Mouse (Mus musculus) CD8-positive naive resting alpha-beta T cell, adult 2 months (primary cell): ENCODE data around the gene Homer1.

Experiments used
- DNase-seq, 2 experiments: peaks; one replicate each; pipeline ENCODE4 v3.0.0; 2022; ENCODE audit warnings: low read depth in 2 of 2, low spot score in 2 of 2

Homer1 gene

DNA sequence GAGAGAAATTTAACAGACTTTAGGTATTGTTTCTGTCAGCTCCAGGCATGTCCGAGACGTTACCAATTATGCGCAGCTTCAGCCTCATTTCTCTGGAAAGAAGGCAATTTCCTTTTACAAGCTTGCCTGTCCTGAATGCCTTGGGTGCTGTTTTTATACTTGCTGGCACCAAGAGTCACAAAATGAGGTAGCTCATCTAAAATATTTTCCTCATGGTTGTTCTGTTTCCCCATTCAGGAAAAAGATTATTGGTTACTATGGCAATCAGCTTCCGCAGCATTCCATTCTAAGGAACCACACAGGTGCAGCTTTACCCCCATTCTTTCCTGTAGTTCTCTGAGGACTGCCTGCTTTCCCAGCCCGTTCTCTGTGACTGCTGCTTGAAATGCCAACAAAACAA, at the start of gene Homer1:
Gene Homer1, plus strand, starts transcription at position 320 of the 400 bp plus-strand sequence.
- DNase-seq: no peak

DNA sequence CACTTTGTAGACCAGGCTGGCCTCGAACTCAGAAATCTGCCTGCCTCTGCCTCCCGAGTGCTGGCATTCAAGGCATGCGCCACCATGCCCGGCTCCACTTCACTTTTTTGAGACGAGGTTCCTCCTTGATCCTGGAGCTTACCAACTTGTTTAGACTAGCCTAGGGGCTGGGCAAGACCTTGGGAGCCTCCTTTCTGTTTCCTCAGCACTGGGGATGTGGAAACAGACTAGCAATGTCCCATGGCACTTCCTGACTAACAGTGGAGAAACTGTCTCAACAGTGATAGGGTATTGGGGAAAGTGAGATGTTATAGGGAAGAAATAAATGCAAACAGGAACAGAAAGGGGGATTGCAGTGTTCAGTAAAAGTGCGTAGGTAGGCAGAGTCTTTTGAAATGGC, 47.7 kb upstream of the Homer1 start:
- no peak for DNase-seq

- DNase-seq: no peak
Observed at GRCm38 (mm10) chr13:93252175-93252574, 47.3 kb upstream of the Homer1 start.

DNA sequence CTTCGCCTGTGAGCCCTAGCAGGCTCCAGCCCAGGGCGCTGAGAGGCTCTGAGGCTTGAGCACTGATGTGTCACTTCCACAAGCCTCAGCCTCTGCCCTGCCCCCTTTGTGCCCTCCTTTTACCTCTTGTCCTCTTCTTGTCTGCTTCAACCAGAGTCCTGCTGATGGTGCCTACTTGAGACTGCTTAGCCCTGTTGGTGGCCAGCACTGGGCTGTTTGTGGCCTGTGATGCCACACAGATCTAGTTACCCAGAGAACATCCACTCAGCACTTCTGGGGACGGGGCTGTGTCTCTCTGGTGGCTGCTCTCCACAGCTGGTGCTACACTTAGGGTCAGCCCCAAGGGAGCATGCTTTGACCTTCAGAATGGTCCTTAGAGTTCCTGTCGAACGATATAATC, 46.5 kb upstream of the Homer1 start:
- no peak for DNase-seq

DNA sequence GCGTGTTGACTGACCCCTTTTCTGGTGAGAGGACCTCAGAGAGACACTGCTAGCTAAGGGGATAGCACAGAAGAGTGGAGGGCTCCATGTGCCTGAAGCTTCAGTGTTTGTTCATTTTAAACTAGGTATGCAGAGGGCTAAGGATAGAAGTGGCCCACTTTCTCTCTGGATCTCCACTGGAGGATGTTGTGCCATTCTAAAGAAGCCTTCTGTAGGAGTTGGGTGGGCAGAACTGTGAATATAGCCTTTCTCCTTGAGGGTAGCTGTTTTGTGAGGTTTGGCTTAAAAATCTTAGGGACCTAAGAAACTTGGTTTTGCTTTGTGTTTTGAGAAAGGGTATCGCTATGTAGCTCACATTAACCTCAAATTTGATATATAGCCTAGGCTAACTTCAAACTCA, 32.3 kb upstream of the Homer1 start:
- no peak for DNase-seq

DNA sequence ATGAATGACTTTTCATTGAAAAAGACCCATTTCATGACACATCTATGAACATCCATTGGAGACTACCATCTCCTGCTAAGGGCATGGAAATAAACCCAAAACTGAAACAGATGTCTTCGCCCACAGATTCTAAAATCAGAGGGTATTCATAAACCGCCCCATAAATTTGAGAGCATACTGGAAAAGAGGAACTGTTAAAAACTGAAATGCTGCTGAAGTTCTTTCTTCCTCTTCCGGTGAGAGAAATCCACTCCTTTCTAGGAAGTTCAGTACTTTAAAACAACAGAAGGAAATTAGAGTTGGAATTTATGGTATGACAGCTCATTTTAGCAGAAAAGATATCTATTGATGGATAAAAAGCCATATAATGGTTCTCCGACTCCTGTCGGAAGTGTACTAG, 1.1 kb downstream of the Homer1 start:
- DNase-seq: no peak

DNA sequence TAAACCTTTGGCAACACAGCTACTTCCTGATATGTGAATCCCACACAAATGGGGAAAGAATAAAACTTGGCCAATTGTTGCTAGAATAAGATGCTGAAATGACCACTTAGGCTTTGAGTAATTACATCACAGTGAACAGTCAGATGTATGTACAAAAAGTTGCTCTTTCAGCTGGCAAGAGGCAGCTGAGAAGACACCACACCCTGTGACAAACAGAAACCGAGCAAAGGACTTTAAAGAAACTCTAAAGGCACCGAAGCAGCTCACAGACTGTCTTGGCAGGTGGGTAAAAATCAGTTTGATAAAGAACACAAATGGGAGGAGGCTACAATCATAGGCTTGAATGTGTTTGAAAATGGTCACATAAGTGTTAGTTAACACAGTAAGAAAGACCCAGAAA, 1.6 kb downstream of the Homer1 start:
- no peak for DNase-seq

GRCm38 (mm10) chr13:93302846-93303562, 3.6 kb downstream of the Homer1 start:
- no peak for DNase-seq

GRCm38 (mm10) chr13:93303563-93304250, 4.3 kb downstream of the Homer1 start:
- DNase-seq: peak; percentile 92 to 94

GRCm38 (mm10) chr13:93304251-93305001, 5.0 kb downstream of the Homer1 start:
- peak in 1 of 2 experiments; percentile 5 for DNase-seq

DNA sequence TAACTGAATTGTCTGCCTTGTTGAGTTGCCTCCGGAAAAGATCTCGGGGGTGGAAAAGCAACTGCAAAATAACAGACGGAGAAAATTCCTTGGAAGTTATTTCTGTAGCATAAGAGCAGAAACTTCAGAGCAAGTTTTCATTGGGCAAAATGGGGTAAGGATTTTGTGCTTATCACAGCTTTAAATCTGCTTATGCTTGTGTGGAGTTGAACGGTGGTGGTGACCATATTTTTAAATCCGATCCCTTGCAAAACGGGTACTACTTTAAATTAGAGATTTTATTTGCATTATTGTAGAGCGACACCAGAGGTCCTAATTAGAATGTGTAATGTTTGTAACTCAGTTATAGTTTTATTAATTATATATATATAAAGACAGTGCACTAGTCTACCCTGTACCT, 5.7 kb downstream of the Homer1 start:
- no peak for DNase-seq

DNA sequence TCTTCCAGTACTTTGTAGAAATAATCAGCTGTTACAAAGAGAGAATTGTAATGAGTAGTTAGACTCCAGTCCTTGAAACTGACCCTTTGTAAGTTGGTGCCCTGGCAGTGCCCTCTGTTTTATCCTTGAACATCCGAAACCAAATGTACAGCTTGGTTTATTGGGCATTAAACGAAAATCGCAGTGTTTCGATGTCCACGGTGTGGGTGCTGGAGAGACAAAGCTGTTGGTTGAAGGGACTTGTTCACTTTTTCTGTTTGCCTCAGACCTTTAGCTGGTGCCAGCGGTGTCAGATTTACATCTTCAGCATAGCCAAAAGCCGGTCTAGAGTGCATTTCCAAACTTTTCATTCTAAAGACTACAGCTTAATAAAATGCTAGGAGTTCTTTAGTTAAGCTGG, 6.2 kb downstream of the Homer1 start:
- no peak for DNase-seq

- DNase-seq: no peak
Observed at GRCm38 (mm10) chr13:93306545-93306944, 7.1 kb downstream of the Homer1 start.

GRCm38 (mm10) chr13:93307700-93308099, 8.3 kb downstream of the Homer1 start:
- no peak for DNase-seq

- DNase-seq: no peak
Observed at GRCm38 (mm10) chr13:93309295-93309694, 9.9 kb downstream of the Homer1 start.

DNA sequence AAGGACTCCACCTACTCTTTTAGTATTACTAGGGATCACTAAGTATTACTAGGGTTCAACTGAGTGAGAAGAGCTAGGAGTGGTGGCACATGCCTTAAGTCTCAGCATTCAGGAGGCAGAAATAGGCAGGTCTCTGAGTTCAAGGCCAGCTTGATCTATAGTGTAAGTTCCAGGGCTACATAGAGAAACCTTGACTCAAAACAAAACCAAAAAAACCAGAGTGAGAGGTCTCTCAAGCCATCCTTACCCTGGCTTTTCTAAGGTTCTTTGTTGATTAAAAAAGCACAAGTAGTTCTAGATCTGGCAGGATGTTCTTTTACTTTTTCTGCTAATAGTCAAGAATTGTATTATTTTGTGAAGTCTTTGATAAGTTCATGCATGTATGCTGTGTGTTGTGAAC, 13.1 kb downstream of the Homer1 start:
- no peak for DNase-seq

GRCm38 (mm10) chr13:93314322-93314721, 14.9 kb downstream of the Homer1 start:
- DNase-seq: no peak

- DNase-seq: no peak
Observed at GRCm38 (mm10) chr13:93320089-93320488, 20.7 kb downstream of the Homer1 start.

DNA sequence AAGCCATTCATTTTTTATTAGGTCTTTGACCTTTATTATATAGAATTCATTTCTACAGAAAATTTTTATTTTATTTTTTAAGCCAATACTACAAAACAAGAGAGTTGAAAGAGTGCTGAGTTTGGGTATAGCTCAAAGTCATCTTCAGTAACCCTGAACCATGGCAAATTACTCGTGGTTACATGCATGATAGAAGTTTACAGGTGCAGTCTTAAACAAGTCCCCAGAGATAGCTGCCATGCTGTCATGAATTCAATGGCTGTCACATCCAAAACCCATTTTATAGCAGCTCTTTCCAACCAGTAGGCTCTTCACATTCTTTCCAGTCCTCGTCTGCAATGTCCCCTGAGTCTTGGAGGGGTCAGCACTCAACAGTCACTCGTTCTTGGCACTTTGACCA, 26.9 kb downstream of the Homer1 start:
- DNase-seq: no peak

DNA sequence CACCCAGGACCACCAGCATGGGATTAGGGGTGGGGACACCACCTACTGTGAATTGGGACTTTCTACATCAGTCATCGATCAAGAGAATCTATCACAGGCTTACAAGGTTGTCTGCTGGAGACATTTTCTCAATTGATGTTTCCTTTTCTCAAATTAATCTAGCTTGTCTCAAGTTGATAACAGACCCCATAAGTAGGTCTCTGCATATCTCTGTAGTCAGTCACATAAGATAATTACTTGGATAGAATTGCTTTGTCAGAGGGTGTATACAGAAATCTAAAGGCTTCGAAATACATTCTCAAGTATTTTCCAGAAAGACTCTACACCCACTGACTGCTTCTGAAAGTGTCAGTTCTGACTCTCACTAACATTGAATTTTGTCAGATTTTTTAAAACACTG, 32.3 kb downstream of the Homer1 start:
- no peak for DNase-seq

DNA sequence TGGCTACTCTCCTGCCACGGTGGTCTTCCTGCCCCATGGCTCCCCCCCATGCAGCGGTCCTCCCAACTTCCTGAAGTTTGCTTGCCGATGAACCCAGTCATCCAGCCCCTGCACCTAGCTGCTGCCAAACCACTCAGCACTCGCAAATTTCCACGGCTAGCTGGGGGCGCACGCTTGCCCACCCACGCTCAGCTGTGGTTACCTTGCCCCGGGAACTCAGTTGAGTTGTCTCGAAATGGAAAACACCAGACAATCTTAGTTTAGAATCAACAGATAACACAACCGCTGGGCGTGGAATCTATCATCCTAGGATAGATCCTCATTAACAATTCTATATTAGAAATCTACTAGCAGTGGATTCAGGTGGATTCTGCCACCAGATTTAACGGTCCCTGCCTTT, 33.1 kb downstream of the Homer1 start:
- no peak for DNase-seq

DNA sequence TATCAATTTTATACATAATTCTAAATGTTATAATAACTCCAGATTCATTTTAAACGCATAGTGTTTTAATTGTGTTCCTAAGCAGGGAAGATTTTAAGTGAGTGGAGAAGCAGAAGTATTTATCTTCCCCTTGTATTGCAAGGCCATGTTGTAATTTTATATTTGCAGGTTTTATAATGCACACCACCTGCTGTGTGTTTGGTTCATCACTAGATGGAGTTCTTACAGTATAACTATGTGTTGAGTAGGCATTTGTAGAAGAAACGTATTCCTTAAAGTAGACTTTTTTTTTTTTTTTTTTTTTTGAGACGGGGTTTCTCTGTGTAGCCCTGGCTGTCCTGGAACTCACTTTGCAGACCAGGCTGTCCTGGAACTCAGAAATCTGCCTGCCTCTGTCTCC, 35.9 kb downstream of the Homer1 start:
- no peak for DNase-seq
